Mouse (Mus musculus) left cerebral cortex, postnatal 36 days (tissue): Measurements from ENCODE around the gene Khdrbs2. TPM values are rescaled to one million over a fixed set of nuclear protein-coding genes. Genes with fewer than 3 reads are reported as not detected.
A peak's percentile ranks its signal among the peaks of the same experiment; 100 is the strongest.

ENCODE experiments used
- DNase-seq, 2 experiments: peaks; one replicate each; pipeline ENCODE4 v3.0.0; 2021 to 2022; ENCODE audit warnings: low spot score in 2 of 2, mixed read lengths in 1 of 2
- intact Hi-C: fragments of 180-260 bp; cut with DNase I; formaldehyde crosslinking; loops from one replicate; pipeline ENCODE4 v1.15.1; 2025
- total RNA-seq, 2 experiments: library from RNA; stranded (reverse); gene quantifications; 2 replicates each; pipeline ENCODE4 v1.2.3; 2021

The Khdrbs2 gene
- 10 to 100 TPM; 10.2 to 15.7 TPM for total RNA-seq

- intact Hi-C loops: loop anchor here (5.0 to 10.0 kb wide), 4 partner anchors 252 to 1472 kb away; no protein-coding TSS in a partner anchor
- DNase-seq: peak; percentile 90 to 95
These were observed at the start of gene Khdrbs2 for GRCm38 (mm10) chr1:32172506-32173239. TSS of gene Khdrbs2 (plus strand) at chr1:32172714.

- intact Hi-C loops: loop anchor here (5.0 to 10.0 kb wide), 4 partner anchors 250 to 1470 kb away; no protein-coding TSS in a partner anchor
- DNase-seq: peak; percentile 17 to 33
These were observed 2.1 kb downstream of the Khdrbs2 start for GRCm38 (mm10) chr1:32174566-32174965.

- no peak for DNase-seq
- intact Hi-C loops: no loop called here
These were observed 27.2 kb downstream of the Khdrbs2 start for GRCm38 (mm10) chr1:32199664-32200260.

- DNase-seq: no peak
- intact Hi-C loops: no loop called here
These were observed 75.9 kb downstream of the Khdrbs2 start for GRCm38 (mm10) chr1:32248443-32248842.

GRCm38 (mm10) chr1:32249602-32250001 is 77.1 kb downstream of the Khdrbs2 start:
- DNase-seq: no peak
- intact Hi-C loops: no loop called here

- intact Hi-C loops: no loop called here
- no peak for DNase-seq
These were observed 77.8 kb downstream of the Khdrbs2 start for GRCm38 (mm10) chr1:32250337-32250736.

GRCm38 (mm10) chr1:32258942-32259341 is 86.4 kb downstream of the Khdrbs2 start:
- DNase-seq: no peak
- intact Hi-C loops: no loop called here

GRCm38 (mm10) chr1:32270519-32270918 is 98.0 kb downstream of the Khdrbs2 start:
- intact Hi-C loops: no loop called here
- DNase-seq: no peak

GRCm38 (mm10) chr1:32294702-32295101 is 122.2 kb downstream of the Khdrbs2 start:
- no peak for DNase-seq
- intact Hi-C loops: no loop called here

GRCm38 (mm10) chr1:32301391-32301790 is 128.9 kb downstream of the Khdrbs2 start:
- DNase-seq: no peak
- intact Hi-C loops: no loop called here

- intact Hi-C loops: no loop called here
- DNase-seq: no peak
These were observed 136.6 kb downstream of the Khdrbs2 start for GRCm38 (mm10) chr1:32309074-32309473.

GRCm38 (mm10) chr1:32309637-32310036 is 137.1 kb downstream of the Khdrbs2 start:
- intact Hi-C loops: no loop called here
- no peak for DNase-seq

GRCm38 (mm10) chr1:32339108-32339507 is 166.6 kb downstream of the Khdrbs2 start:
- DNase-seq: no peak
- intact Hi-C loops: no loop called here

GRCm38 (mm10) chr1:32347538-32347937 is 175.0 kb downstream of the Khdrbs2 start:
- DNase-seq: no peak
- intact Hi-C loops: no loop called here

- no peak for DNase-seq
- intact Hi-C loops: no loop called here
These were observed 179.6 kb downstream of the Khdrbs2 start for GRCm38 (mm10) chr1:32352076-32352475.

- intact Hi-C loops: loop anchor here (2.0 kb wide), 1 partner anchor 27 kb away; no protein-coding TSS in a partner anchor
- DNase-seq: no peak
These were observed 191.0 kb downstream of the Khdrbs2 start for GRCm38 (mm10) chr1:32363539-32363938.

GRCm38 (mm10) chr1:32397553-32397952 is 225.0 kb downstream of the Khdrbs2 start:
- DNase-seq: no peak
- intact Hi-C loops: no loop called here

GRCm38 (mm10) chr1:32407651-32408050 is 235.1 kb downstream of the Khdrbs2 start:
- no peak for DNase-seq
- intact Hi-C loops: no loop called here

- intact Hi-C loops: loop anchor here (10.0 kb wide), 1 partner anchor 254 kb away; the partner anchor contains the start of gene Khdrbs2
- DNase-seq: peak in 1 of 2 experiments; percentile 10
These were observed 255.9 kb downstream of the Khdrbs2 start for GRCm38 (mm10) chr1:32428410-32428809.

- intact Hi-C loops: loop anchor here (10.0 kb wide), 1 partner anchor 255 kb away; the partner anchor contains the start of gene Khdrbs2
- DNase-seq: no peak
These were observed 257.0 kb downstream of the Khdrbs2 start for GRCm38 (mm10) chr1:32429493-32429892.

- intact Hi-C loops: no loop called here
These were observed 258.0 kb downstream of the Khdrbs2 start for GRCm38 (mm10) chr1:32430516-32430915.

More at GRCm38 (mm10) chr1:32430516-32430915, 258.0 kb downstream of the Khdrbs2 start:
- no peak for DNase-seq
